Mouse (Mus musculus) ES-E14 (cell line): ENCODE measurements at regions not wholly inside any gene's neighbourhood (a gene's known extent, or its start where the extent isn't known, plus 50 kb on each side); places are given as distances from the start of the nearest gene placed in this dataset.

Experiments
- CHD2 ChIP-seq: IDR thresholded peaks from 2 replicates; pipeline ENCODE4 v1.6.1; 2014; ENCODE audit warnings: mild to moderate bottlenecking, low read depth, low read length, inconsistent platforms
- MAFK ChIP-seq: IDR thresholded peaks from 2 replicates; pipeline ENCODE4 v1.6.1; 2014; ENCODE audit warnings: mild to moderate bottlenecking, low read depth, low read length, inconsistent platforms; ENCODE audit not compliant: insufficient read depth

DNA sequence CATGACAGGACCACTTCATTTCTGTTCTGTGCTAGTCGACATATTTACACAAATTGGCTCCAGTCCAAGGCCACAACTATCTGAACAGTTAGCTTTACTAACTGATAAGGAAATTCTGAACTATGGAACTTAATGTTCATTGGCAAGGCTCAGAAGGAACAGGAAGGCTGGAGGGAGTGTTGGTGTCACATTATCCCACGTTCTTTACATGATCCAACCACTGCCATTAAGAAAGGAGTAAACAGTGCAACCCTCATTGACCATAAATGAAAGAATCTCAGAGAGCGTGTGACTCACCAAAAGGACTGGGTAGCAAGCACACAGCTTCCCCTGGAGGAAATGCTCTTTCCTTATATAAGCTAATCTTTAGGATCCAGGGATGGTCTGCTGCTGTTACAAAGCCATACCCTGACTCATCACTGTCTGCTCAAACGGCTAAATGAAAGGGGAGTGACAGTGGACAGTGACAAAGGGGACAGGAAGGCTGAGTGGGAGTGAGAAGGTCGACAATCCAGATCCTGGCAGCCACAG lies 135.6 kb downstream of the Drd1 start:
- TF ChIP-seq MAFK = no peak
- TF ChIP-seq CHD2 = no peak
